Mouse (Mus musculus): ENCODE data around the gene Micu2.

The Micu2 gene

DNA sequence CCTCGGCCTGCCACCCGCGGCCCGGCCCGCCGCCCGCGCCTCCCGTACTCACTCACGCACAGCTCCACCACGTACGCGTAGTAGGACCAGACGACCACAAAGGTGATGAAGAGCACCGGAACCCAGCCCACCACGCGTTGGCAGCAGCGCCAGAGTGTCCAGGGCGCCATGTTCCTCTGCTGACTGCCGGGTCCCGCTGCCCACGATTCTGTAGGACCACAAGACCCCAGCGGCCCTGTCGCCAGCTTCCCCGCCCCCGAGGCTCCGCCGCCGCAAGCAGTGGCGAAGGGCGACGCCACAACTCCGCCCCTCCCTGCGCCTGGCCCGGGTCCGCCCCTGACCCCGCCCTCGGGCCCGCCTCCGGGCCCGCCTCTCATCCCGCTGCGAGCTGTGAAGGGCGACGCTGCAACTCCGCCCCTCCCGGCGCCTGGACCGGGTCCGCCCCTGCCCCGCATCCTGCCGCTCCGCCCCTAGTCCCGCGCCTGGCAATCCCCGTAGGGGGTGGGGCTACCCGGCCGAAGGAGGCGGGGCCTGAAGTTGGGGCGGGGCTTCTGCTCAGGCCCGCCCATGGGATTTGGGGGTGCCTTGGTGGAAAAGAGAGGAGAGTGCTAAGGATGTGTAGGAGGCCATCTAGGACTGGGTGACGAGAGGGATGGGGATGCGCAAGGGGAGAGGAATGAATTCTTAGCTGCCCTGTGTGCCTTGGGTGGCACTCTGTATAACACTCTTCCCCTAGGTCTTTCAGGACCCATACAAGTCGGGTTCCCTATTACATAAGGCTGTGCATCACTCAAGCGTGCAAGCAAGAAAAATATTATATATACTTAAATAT lies 108.8 kb downstream of the Micu2 start, which contains the start of gene Zdhhc20:
Gene Zdhhc20, minus strand, starts transcription at position 266 of the 832 bp plus-strand sequence.
- DNase-seq: peak; percentile 93 to 97

DNA sequence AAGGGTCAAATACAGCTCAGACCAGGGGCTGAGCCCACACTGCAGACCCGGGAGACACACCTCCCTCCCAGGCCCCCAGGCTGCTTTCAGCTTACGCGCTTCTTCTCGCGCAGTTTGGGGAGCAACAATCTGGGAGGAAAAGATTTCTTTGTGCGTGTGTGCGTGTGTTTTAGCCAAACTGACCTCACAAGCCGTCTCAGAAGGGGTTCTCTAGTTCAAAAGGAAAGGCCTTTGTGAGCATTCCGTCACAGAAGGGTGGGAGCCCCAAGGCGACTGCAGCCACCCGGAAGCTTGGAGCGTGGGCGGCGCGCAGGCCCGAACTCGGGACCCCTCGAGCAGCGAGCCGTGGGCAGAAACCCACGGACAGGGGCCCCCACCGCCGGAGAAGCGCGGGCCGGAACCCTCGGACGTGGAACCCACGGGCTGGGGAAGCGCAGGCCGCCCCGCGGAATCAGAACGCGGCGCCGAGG lies 109.5 kb downstream of the Micu2 start:
- peak in 1 of 2 experiments; percentile 20 for DNase-seq

DNA sequence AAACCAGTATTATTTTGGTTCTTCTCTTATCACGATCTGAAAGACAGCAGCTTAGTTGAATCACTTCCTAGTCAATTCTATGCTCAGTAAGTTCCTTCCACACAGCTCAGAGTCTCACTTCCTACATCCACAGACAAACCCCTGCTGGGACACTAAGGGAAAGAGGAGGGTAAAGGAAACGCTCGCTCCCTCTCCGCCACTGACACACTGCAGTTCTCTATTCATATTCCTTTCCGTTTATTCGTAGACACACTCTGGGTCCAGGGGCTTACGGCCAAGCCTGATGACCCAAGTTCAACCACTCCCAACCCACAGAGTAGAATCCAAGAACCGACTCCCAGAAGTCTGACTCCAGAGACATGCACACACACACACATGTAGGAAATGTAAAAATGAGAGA lies 111.9 kb downstream of the Micu2 start:
- DNase-seq: peak; percentile 14 to 40

DNA sequence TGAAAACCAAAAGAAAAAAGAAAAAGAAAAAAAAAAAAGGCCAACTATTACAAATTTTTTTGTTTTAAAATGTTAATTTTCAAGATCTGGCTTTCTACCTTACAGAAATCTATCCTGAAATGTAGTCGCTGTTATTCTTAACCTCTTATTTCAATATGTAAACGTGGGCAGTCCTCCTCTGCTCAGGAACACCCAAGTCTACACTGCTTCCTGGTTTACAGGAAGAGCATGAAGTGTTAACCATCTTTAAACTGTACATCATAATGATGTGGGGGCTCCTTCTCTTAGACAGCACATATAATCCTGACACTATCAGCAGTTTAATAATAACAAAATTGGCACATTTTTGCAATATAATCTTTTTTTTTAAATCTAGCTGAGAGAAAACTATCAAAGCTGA lies 113.0 kb downstream of the Micu2 start:
- no peak for DNase-seq

DNA sequence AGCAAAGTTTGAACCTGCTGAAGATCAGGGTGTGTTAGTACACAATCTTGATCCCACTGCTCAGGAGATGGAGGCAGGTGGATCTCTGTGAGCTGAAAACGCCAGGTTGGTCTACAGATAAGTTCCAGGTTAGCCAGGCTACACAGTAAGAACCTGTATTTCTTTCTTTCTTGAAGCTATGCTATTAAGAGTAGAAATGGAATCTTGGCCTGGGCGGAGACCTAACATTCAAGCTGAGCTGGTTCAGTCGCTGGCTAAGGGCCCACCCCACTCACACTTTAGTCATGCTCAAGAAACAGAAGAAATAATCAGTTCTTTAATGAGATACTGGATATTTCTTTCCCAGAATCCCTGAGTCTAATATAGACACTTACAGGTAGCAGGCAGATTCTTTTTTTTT lies 115.7 kb downstream of the Micu2 start:
- DNase-seq: no peak

DNA sequence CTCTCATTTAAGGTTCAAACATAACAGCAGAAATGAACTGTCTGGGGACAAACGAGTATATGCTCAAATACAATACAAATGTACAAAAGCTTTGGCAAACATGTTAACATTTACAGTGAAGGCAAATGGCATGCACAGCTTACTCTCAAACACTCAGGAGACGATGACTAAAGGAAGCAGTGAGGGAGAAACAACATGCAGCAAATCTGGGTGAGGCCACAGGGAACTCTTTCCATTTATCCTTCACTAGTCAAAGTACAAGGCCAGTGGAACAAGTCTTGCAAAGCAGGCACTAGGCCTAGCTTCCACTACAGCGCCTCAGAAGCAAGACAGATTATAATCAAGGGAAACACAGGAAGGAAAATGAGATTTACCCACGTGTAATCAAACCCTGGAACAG lies 116.3 kb downstream of the Micu2 start:
- no peak for DNase-seq

DNA sequence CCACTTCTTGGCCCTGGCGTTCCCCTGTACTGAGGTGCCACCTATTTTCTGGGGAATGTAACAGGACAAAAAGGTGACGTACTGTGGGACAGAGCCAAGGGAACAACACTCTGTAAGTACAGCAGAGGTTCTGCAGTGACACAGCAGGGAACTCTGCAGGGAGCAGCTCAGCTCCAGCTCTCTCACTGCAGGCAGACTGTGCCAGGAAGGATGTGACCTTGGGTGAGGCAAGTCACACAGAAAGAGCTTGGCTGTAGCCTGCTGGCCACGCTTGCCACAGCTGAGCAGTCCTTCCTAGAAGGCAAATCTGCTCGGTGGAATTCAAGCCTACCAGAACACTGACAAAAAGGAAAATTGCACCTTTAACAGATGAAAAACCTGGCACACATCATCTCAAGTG lies 117.3 kb downstream of the Micu2 start:
- peak; percentile 69 to 87 for DNase-seq

DNA sequence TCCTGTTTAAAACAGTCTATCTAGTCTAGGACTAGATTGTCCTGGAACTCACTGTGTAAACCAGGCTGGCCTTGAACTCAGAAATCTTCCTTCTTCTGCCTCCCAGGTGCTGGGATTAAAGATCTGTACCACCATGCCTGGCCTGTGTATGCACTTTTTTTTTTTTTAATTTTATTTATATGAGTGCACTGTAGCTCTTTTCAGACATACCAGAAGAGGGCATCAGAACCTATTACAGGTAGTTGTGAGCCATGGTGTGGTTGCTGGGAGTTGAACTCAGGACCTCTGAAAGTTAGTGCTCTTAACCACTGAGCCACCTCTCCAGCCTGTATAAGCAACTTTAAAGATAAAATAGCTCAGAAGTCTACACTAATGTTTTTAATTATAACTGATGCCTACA lies 118.0 kb downstream of the Micu2 start:
- DNase-seq: no peak

DNA sequence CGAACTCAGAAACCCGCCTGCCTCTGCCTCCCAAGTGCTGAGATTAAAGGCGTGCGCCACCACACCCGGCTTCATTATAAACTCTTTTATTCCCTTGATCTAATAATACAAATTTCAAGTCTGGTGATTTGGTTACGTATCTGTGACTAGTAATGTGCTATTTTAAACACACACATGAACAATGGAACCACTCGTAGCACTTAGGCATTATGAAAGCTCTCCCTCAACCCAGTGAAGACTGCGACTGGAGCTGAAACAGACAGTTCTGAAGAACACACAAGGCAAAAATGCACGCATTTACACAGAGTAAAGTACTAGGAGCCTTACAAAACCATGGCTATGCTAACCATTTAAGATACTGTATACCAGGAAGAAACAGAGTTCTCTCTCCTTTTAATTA lies 121.1 kb downstream of the Micu2 start:
- DNase-seq: no peak

DNA sequence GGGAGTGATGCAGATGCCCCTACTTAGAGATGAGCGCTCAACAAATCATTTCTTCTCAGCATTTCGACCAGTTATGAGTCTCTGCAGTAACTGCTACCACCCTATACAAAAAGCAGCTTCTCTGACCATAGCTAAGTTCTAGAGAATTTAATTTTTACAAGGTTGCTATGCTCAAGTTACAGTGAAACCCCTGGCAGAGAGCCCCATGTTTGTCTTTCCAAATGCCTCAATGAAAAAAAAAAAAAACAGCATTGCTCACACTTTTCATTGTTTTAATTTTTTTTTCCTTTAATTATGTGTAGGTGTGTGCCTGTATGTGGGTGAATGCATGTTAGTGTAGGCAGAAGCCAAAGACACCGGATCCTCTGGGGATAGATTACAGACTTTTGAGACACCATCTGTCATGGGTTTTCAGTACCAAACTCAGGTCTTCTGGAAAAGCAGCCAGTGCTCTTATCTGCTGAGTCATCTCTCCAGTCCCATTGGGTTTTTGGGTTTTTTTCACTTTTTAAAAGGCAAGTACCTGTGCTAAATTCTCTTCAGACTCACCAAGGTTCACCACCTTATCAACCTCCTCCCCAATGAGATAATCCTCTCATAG lies 132.3 kb downstream of the Micu2 start:
- no peak for DNase-seq

All from kidney, postnatal 25 days (tissue).